Mouse (Mus musculus): ENCODE data around the gene Cd79a.

GRCm38 (mm10) chr7:24901842-24902241 lies 4.7 kb downstream of the Cd79a start:
- TF ChIP-seq CTCF (IDR thresholded peaks at IDR 0.05 in 2 of 3, conservative IDR thresholded peaks at IDR 0.05 in 1 of 3; ENCODE audit: control insufficient read depth in 1 of 3, insufficient read depth in 1 of 3, low read depth in 2 of 3, low read length in 3 of 3, poor library complexity in 1 of 3, severe bottlenecking in 1 of 3) (no peak), HCFC1 (IDR thresholded peaks at IDR 0.05; ENCODE audit: low read depth, low read length) (0 out of 2 replicates have a peak, but pooled peaks have one; percentile 39), ETS1 (IDR thresholded peaks at IDR 0.05; ENCODE audit: low read depth, low read length) (peak; percentile 53; the same call in 1 of the 2 replicates), GATA1 (IDR thresholded peaks at IDR 0.05; ENCODE audit: low read depth, low read length) (0 out of 2 replicates have a peak, but pooled peaks have one; percentile 26), MYC (IDR thresholded peaks at IDR 0.05; ENCODE audit: low read depth, low read length) (no peak), MXI1 (IDR thresholded peaks at IDR 0.05; ENCODE audit: low read depth, low read length) (no peak; the same call in 1 of the 2 replicates), CHD2 (IDR thresholded peaks at IDR 0.05; ENCODE audit: low read length) (no peak)

Measured in MEL (cell line).